Mouse (Mus musculus) monocyte, adult 2 months (primary cell): Measurements from ENCODE around the gene Cog7.

Source experiments
- DNase-seq, 2 experiments: peaks; one replicate each; pipeline ENCODE4 v3.0.0; 2022; ENCODE audit warnings: low spot score in 2 of 2, low read depth in 1 of 2

Cog7 gene

DNA sequence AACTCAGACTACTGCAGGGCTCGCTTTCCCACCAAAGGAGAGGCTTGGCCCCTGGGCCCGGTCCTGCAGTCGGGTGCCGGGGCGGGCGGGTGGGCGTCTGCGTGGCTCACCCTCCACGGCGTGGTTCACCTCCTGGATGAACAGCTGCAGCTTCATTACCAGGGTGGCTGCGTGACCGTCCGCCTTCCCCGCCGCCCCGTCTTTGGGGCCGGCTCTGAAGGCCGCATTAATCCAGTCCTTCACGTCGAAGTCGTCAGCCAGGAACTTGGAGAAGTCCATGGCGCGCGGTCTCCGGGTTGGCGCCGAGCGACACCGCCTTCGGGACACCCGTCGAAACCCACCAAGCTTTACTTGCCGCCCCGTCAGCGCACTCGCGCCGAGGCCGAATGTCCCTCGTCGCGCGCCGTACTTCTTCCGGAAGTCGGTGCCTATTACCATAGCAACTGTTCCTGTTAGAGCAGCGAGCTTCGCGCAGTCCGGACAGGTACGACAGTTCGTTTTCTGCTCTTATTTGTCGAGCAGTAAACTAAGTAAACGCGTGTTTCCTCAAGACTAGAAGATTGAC, at the start of gene Cog7:
Cog7 (minus strand) TSS at position 405 of the 565 bp plus-strand sequence.
- peak; percentile 48 to 74 for DNase-seq

DNA sequence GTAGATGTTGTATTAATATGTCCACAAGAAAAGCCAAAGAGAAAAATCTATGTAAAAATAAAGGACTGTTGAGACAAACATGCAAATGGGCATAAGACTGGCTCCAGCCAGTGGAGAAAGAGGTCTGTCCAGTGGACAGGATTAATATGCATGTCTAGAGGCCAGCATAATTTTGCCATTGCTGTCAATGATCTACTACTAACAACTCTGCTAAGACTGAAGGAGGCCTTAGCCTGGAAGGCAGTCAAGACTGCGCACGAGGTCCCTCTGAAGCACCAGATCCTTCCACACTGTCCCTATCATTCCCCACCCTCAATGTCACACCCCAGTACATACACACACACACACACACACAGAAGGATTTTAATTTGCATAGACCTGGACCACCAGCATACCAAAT, 40.6 kb upstream of the Cog7 start:
- no peak for DNase-seq

DNA sequence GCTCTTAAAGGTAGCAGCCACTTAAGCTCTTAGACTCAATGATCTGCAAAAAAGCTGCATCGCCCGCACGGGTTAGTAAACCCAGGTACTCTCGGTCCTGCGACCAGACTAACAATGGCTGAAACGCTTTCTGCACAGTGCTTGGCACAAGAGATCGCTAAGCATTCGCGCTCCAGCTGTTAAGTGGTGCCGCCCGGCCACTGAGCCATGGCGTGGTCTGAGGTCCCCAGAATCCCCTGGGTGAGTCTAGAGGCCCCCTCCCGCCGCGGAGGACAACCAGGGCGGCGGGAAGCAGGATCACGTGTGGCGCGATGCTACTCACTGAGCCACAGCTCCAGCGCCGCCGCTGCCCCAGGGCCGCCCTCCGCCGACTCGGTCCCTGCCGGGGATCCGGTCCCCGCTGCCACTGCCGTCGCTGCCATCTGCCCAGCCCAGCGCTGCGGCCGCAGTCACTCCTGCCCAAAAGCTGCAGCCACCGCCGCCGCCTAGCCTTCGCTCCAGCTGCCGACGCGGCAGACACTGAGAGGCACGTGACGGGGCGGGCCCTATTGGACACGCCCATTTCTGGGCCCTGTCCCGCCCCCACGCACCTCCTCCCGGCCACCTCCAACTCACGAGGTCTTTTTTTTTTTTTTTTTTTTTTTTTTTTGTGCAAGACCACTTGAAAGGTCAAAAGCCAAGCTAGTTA, 39.3 kb upstream of the Cog7 start, which contains the start of gene Gga2:
Gga2 (minus strand) TSS at position 556 of the 688 bp plus-strand sequence.
- peak; percentile 37 to 74 for DNase-seq

DNA sequence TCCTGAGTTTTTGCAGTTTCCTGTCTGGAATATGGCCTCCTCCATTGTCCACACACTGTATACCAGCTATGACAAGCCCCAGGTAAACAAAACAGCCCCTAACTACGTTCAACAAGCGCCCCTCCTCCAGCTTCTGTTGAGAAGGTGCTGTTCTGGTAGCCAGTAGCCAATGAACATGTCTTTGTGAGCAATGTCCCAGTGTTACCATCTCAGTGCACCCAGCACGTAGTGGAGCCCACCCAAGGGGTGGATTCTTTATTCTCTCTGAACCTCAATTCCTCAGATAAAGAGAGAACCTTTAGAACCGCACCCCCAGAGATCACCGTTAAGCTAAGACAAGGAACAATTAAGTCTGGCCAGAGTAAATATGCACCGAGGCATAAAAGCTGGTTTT, 38.8 kb upstream of the Cog7 start:
- DNase-seq, result no peak

DNA sequence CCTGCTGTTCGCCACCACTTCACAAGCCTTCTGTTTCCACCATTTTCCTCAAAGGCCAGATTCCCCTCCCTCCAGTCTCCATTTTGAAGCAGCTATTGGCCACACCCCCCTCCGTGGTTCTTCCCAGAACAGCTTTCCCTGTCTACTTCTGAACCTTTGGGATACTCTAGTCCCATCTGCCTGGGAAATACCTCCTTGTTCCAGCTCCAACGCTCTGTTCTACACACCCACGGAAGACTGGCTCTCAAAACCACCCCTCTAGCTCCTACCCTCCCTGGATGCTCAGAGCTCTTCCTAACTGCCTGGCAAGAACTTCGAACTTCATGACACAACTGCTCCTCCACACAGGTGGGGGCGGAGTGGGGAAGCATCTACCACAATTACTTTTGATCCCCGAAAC, 37.5 kb upstream of the Cog7 start:
- no peak for DNase-seq

DNA sequence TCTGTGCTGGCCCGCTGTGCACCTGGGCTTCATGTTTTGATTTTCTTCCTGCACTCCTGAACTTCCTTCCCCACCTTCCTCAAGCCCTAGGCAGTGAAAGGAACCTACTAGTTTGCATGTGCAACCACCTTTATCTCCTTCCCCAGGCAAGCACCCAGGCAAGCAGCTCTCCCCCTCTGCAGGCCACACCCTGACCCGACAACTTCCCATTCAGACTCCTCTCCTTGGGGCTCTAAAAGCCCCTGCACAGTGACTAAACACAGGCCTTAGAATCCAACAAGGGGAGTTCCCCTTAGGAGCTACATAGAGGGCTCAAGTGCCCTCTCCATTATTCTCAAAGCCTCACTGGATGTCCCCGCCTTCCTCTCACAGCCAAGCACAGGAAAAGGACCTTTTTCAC, 36.7 kb upstream of the Cog7 start:
- DNase-seq, result no peak

DNA sequence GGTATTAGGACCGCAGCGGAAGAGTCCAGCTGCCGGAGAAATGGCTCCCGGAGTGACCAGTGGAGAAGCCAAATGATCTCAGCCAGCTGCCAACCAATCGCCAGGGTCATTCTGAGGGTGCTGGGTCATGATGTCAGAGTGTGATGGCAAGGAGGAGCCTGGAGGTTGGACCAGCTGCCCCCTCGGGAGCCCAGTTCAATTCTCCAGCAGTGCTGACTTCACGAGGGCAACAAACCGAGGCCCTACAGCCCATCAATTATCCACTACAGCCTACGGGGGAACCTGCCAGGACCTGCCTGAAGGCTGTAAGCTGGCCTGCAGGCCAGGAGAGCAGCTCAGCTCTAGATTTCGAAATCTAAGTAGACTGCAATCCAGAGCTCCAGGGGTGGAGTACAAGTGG, 34.2 kb upstream of the Cog7 start:
- no peak for DNase-seq

DNA sequence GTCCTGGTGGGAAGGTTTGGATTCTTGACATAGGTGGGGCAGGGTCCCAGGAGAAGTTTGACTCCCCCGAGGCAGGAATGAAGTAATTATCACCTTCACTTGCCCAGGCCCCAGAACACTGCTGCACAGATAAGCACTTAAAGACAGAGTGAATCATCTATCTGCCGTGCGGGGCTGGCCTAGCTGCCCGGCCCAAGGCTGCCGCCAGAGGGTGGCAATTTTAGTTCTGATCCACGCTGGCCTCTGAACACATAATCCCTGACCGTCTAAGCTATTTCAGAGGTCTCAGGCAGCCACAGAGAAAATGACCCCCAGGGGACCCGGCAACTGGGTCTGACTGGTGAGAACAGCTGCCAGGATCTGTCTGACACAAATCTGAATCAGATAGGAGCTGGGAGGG, 33.6 kb upstream of the Cog7 start:
- DNase-seq, result no peak

DNA sequence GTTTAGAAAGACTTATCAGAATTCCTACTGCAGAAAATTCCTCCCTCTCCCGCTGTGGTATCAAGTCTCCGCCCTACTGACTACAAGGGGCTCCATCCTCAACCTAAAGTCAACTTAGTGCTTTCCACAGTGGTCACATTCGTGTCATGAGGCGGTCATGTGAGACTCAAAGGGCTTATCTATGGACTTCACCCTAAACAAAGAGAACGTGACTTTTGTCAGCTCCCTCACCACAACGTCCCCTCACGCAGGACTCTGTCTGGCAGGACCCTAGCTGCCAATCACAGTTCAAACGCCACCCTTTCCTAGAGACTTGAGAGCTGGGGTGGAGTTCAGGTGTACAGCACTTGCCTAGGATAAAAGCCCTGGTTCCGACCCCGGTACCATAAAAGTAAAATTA, 31.4 kb upstream of the Cog7 start:
- DNase-seq, result no peak

DNA sequence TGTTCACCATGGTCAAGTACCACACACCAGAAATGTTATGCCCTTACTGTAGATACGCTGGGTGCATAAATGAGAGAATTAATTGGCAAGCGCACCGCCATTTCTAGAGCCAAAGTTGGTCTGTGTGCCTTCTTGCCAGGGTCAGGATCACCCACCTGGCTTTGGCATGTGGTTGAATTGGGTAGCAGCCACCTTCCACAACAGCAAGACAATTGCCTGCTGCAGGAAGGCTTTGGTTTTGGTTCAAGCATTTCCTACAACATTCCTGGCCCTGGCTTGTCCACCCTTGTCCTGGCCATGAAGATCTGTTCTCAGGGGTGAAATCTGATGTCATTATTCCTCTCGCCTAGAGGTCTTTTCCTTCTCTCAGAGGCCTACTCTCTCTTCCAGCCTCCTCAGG, 30.9 kb upstream of the Cog7 start:
- DNase-seq, result no peak

DNA sequence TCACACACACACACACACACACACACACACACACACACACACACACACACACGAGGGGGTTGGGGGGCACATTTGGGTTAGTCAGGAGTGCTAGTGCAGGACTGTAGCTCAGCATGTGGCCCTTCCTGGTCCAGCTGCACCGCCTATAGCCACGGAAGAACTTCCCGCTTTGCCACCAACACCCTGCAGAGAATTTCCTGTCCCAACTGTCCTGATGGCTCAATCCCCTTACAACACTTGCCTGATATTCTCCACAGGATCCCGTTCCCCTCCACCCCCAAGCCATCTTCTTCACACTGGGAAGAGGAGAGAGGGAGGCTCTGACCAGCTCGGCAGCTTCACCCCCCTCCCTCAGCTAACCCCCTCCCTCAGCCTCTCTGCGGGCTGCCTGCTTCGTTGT, 18.9 kb upstream of the Cog7 start:
- no peak for DNase-seq

DNA sequence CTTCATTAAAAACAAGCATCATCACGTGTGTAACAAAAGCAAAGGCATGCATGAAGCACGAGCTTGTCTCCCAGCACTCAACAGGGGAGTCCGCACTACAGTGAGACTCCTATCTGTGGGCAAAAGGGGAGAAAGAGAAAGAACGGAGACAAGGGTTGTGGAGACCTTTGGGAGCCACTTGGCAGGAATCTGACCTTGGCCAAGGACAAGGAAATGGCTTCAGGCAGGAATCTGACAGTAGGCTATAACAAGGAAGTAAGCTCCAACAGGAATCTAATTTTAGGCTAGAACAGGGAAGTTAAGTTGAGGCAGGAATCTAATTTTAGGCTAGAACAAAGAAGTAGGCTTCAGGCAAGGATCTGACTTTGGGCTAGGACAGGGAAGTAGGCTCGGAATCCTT, 14.4 kb upstream of the Cog7 start:
- no peak for DNase-seq

DNA sequence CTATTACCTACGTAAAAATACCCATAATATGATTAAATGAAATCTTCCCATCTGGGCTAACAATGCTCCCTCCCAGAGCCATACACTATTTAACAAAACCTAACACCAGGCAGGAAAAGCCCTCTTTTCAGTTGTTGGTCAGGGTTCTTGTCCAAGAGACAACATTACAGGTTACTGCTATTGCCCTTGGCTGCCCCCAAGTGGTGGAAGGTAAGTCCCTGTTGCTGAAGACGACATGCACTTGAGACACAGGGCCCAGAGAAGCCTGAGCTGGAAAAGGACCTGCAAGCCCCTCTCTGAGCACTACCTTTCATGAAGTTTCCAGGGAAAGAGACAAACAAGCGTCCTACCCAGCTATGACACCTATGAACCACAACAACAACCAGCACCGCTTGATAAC, 6.5 kb downstream of the Cog7 start:
- peak in 1 of 2 experiments; percentile 10 for DNase-seq

DNA sequence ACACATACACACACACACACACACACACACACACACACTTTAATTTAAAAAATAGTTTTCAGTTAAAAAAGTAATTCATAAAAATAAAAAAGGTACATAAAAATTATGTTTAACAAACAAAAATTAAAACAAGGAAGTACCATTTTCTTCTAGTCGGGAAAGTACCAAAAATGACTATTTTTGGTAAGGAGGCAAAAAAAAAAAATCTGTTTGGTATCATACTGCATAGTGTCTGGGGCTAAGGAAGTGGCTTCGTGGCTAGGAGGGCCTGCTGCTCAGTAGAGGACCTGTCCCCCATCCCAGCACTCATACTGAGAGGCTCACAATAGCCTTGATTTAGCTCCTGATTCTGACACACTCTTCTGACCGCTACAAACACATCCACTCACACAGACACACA, 9.8 kb downstream of the Cog7 start:
- DNase-seq, result no peak

DNA sequence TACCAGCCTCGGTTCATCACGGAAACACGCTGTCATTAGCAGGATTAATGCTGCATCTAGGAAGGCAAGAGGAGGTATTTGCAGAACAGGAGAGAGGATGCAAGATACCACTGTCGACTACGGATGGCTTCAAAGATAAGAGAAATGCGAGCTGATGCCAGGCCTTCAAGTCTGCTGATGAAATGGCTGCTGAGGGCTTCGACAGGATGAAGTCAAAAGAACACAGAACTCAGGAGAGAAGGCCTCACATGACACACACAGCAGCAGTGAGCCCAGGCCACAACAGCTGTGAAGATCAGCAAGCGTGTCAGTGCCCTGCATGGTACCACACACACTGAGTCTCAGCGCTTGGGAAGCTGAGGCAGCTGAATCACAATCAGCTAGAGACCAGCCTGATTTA, 11.3 kb downstream of the Cog7 start:
- no peak for DNase-seq

DNA sequence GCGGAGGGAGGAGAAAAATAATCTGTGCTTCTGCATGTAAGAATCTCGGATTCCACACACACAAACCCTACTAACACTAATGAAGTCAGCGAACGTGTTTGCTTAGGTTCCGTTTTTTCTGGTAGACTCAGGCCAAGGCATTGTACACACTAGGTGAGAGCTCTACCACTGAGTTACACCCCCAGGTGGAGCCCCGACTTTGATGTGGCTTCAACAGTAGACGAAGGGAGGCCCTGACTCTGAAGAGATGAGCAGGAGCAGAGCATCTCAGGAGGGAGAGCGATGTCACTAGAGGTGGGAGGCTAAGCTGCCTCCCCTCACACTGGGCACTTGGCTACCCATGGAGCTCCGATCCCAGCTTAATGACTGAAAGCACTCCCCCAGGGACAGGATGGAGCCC, 12.7 kb downstream of the Cog7 start:
- DNase-seq, result no peak

DNA sequence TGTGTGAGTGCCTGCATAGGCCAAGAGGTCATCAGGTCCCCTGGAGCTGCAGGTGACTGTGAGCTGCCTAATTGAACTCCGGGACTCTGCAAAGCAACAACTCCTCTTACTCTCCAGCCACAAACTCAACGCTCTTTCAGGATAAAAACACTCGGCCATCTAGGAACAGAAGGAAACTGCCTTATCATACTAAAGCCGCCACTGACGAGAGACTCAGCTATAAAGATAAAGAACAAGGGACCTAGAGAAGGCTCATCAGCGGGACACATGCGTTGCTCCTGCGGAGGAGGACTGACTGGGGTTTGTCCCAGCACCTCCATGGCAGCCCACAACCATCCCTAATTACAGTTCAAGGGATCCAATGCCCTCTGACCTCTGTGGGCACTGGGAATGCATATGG, 13.3 kb downstream of the Cog7 start:
- no peak for DNase-seq

DNA sequence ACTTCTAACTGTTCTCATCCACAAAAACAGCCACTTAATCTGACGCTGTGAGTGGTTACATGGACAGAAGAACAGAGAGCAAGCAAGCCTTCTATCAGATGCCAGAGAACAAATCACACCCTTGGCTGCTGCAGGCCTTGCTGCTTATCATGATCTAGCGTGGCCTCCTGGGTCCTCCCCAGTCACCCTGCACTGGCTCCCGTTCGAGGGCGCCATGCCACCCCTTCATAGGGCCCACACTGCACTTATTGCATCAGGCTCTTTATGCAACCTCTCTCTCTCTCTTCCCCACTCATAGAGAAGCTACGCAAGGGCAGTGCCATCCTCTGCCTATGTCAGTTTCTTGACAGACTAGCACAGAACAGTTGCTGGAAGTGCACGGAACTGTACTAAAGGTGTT, 15.3 kb downstream of the Cog7 start:
- DNase-seq, result no peak

DNA sequence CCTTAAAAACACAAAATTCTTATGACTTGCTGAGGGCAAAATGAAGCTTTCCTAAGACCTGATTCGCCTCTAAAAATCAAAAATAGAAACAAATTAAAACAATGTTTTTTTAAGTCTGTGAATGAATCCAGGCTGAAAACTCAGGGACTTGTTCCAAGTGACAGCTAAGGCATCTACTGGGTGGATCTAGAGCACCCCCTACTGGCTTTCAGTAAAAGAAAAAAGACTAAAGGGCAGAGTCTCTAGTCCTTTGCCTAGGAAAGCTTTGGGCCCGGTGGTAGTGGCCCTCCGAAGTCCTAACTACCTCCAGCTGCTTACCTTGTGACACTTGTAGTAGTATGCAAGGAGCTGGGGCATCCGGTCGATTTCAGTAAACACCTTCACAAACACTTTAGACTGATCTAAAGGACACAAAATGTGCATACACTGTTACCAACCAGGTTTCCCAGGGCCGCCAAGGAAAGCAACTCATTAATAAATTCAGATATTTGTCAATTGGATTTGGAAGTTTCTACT, 17.6 kb downstream of the Cog7 start:
- DNase-seq, result no peak

DNA sequence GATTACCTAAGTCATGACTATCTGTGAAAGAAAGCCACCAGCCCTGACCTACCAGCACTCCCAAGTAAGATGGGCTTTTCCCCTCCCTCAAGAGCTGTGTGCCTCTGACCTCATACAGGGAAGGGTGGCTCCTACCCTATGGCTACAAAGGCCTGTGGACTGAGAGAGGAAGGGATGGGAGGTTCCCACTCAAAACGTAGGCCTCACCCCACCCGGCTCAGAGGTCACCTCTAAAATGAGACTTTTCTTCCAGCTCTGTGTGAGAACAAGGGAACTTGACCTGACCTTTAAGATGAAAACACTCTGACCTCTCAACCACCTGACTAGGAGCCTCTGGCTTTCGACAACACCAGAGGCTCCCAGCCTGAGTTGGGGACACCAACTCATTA, 18.9 kb downstream of the Cog7 start:
- DNase-seq, result peak in 1 of 2 experiments; percentile 6

DNA sequence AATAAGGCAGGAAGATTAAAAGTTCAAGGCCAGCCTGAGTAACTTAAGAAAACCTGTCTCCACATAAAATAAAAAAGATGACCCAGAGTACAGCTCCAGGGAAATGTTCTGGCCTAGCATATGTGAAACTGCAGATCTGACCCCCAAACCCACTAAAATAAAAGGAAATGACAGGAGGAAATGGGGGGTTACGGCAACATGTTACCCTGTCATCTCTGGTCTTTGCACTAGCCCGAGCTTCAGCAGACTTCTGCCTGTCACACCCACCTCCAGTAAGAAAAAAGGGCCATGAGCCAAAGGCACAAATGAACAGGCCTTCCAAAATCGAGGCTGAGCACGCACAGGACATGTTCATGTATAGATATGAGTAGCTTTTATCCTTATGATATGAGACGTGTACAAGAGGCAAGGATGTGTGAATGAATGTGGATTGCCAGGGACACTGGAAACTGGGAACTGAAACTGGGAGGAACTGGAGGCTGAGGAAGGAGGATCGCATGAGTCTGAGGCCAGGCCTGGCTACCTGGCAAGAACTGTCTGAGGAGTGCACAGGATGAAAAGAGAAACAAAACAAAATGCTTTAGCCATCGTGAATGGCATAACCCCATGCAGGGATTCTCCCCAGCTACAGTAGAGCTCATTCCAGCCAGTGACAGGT, 19.5 kb downstream of the Cog7 start:
- DNase-seq, result no peak

DNA sequence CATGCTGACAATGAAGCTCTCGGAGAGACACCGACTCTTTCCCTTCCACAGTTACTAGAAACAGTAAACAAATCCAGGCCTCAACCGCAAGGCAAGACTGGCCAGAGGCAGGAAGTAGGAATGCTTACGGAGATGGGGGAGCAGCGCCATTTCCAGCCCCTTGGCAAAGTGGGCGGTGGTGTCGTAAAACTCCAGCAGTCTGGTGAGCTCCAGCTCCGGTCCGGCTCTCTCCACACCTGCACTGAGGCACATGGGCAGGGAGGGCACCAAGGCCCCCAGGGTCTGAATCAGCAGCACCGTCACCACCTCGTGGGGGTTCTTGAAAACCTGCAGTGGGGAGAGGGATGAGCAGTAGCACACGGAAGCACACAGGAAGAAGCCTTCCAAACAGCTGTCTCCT, 25.7 kb downstream of the Cog7 start:
- DNase-seq, result no peak
